Mouse (Mus musculus) CD4-positive helper T cell, adult 2 months (primary cell): ENCODE measurements at regions not wholly inside any gene's neighbourhood (a gene's known extent, or its start where the extent isn't known, plus 50 kb on each side); places are given as distances from the start of the nearest gene placed in this dataset.

Experiments
- DNase-seq: peaks from one replicate; pipeline ENCODE4 v3.0.0-alpha.2; 2012; ENCODE audit warnings: low read depth, missing footprints, low spot score

DNA sequence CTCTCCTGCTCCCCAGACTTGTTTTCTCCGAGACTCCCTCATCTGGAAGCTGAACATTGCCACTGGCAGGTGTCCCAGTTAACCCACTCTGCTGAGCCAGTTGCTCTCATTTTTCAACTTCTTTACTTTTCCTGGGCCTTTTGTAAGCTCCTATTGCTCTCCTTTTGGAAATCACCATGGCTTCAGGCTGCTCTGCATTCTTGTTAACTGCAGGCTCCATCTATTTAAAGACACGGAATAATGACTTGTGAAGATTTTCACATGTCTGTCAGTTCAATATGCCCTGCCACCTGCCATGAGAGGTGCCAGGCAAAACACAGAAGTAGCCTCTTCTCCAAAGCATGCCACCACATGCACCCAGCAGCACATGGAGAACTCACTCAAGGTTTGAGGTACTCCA lies 1009.9 kb downstream of the Car8 start:
- DNase-seq, result no peak

DNA sequence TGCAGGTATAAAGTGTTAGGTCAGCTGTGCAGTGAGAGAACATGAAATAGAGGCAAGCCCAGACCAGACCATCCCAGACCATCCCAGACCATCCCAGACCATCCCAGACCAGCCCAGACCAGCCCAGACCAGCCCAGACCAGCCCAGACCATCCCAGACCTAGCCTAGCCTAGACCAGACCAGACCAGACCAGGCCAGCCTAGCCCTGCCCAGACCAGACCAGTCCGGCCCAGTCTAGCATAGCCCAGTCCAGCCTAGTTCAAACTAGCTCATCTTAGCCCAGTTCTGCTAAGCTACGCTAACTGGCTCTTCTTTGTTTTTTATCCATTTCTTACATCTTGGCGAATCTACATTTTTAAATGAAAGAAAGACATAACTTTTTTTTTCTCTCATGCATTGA lies 1015.9 kb downstream of the Car8 start:
- DNase-seq, result no peak

DNA sequence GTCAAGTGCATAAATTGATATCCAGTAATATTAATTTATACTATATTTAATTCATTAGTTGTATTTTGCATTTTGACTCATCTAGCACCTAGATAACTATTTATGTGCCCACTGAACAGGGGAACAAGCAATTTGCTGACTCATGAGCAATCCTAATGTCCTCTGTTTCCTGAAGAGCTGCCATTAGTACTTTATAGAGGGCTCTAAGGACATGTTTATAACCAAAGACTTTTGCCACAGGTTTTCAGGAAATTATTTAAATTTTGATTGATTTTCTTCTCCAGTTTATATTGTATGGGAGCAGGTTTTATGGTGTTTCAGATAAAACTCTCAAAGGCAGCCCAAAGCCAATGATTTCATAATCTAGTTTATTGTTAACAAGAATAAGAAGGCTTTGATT lies 1018.4 kb downstream of the Car8 start:
- no peak for DNase-seq

DNA sequence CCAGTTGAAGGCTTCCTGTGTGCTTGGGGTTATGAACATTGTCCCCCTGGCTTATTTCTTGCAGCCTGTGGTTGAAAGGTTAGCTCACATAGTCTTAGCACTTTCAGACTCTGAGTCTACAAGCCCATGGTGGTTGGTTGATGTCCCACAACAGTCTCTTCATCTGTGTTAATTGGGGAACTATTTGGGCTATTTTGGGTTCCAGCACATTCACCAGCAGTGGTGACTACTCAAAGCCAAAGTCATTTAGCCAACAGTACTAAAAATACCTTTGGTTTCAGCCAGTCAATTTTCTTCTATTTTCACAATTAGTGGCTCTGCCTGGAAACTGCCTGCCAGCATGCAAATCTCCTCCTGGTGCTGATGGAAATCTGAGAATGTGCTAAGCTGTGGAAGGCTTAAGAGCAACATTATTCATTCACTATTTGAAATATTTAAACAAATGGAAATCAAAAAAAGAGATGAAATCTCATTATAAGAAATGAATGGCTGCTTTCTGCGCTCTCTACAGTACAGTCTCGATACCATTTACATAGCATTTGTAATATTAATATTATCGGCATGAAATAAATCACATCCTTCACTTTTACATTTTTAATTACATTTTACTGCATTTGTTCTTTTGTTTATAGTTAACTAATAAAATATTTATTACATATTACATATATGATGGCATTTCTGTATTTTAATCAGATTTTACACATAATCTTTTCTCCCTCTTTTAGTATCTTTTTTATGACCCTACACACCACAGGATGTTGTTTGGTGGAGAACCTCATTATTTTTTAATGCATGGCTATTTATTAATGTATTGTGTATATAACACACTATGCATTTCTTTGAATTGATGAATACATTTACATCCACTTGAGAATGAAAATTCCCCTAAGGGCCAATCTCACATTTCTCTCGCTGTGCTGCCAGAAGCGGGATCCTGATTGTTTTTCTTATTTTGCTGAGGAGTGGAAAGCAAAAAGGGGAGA lies 1023.5 kb downstream of the Car8 start:
- DNase-seq, result no peak

DNA sequence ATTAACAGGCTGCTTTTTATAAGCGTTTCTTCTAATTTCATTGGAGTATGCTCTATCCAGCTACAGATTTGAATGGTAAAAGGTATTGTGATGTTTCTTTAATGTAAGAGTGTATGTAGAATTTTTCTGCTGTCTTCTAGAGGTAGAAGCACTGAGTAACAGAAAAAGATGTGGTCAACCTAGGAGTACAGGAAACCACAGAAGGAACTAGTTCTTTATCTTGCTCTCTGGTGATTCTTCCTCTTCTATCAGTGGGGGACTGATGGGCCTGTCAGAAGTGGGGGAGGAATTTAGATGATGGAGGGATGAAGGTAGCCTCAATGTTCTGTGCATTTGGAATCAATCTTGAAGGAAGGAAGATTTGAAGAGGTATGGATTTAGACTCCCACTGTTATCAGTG lies 1031.9 kb downstream of the Car8 start:
- DNase-seq, result peak; percentile 10

DNA sequence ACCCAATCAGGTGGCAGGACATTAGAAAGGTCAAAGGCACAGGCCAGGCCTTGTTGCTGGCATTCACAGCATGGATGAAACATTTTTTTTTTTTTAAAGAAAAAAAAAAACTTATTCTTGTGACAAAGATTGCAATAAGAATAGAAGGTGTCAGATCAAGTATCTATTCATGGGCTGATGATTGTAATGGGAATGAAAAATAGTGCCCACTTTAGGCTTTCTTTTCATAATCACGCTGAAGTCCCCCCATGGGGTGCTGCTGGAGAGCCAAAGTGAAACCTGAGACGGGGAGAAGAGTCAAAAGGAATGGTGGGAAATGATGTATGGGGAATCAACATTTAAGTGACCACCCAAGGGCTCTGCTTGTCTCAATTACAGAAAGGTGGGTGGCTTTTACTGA lies 1037.0 kb downstream of the Car8 start:
- no peak for DNase-seq

DNA sequence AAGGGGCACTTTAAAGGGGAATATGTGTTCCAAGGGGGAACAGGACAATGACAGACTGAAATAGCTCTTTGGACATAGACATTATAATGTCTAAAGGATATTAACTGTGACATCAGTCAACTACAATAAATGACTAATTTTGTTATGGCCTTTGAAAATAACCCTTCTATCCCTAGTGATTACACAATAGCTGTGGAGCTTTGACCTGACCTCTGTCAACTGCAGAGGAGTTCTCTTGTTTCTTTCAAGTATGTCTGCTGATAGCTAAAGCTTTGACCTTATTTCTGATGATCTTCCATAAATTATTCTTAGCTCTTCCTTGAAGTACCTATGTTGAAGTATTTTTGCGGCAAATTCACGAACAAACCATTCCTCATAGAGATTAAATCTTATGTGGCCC lies 1038.9 kb downstream of the Car8 start:
- DNase-seq, result no peak

DNA sequence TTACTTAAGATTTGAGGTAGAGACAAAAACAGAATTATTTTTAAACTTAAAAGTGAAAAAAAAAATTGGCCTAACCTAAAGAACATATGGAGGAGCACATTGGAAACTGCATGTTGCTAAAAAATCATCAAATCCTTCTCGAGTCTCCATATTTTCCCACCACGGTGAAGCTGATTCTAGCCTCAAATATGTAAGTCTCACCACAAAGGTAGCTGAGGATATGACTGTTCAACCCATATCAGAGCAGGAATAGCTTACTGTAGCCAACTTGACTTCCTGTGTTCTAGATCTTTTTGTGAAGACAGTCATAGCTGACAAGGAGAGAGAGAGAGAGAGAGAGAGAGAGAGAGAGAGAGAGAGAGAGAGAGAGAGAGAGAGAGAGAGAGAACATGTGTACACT lies 1039.8 kb downstream of the Car8 start:
- peak; percentile 27 for DNase-seq

DNA sequence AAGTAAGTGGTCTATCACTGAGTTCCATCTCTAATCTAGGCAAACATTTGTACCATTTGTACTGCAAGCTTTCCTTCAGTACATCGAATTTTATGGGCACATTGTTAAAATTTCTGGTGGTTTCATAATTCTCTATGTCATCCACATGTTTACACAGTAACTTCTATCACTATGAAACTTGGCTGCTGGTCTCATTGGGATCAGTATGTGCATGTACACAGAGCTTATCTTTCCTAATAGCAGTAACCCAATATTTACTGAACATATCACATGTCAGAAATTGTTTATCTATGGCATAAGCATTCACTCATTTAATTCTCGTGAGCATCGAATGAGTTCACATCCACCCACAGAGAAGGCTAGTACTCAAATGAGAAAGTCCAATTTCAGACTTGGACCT lies 1042.3 kb downstream of the Car8 start:
- DNase-seq, result no peak

DNA sequence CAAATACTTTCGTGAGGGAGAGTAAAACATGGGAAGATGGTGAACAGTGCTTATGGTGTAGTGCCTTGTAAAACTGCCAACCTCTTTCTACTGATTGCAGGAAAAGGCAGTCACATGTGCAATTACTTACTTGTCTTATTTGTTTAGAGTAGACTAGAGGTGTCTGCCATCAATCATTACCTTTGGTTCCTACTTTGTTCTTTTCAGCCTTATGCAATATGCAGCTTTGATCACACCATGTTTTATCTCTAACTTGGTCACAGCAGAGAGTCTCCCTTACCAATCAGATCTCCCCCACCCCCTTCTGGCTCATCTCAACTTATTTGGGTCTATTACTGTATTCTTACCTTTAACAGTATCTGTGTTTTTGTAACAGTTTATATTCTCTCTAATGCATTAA lies 1043.2 kb downstream of the Car8 start:
- DNase-seq, result no peak

DNA sequence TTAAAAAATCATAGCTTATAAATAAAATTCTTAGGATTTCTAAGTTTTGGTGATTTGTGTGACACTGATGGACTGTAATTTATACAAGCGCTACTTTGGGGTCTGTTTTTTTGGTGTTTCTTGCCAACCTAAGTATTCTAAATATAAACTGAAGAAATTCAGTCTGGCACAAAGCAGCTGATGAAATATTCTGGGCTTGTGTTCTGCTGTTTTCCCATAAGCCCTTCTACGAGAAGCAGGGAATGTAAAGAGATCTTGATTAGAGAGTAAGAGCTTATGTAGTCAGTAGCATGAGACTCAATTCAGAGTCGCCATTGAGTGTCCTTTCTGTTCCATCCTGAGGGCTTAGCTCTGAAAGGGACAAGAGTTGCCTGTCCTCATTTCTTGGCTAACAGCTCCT lies 1046.9 kb downstream of the Car8 start:
- no peak for DNase-seq

DNA sequence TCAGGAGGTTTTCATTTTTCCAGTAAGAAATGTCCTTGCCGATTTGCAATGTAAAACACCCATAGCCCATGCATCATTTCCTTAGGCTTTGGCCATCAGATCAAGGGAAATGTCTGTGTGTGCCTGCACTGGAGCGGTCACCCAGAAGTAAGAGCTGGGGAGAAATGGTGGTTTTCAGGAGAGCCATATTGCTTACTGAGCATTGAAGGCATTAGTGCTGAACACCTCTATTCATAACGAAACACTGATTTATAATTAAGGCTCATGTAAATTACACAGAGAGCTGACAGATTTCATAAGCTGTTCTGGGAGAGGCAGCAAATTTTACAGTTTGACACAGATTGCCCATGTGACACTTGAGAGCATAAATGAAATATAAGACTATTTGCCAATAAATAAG lies 1047.6 kb downstream of the Car8 start:
- DNase-seq, result no peak

DNA sequence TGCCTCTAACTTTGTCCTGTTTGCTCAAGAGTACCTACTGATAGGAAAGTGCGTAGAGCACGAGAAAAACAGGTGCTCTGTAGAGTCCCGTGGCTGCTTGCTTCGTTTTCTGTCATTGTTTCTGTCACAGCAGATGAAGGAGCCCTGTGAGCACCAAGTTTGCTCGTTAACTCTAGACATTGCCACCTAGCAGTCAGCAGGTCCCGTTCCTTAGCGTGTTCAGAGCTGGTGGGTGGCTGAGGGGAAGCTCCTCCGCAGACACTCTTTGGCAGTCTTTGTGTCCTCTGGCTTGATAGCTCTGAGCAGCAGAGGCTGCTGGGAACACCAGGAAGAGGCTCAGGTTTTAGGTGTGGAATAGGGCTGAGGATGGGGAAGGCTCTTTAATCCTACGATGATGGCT lies 1063.8 kb downstream of the Car8 start:
- peak; percentile 4 for DNase-seq

DNA sequence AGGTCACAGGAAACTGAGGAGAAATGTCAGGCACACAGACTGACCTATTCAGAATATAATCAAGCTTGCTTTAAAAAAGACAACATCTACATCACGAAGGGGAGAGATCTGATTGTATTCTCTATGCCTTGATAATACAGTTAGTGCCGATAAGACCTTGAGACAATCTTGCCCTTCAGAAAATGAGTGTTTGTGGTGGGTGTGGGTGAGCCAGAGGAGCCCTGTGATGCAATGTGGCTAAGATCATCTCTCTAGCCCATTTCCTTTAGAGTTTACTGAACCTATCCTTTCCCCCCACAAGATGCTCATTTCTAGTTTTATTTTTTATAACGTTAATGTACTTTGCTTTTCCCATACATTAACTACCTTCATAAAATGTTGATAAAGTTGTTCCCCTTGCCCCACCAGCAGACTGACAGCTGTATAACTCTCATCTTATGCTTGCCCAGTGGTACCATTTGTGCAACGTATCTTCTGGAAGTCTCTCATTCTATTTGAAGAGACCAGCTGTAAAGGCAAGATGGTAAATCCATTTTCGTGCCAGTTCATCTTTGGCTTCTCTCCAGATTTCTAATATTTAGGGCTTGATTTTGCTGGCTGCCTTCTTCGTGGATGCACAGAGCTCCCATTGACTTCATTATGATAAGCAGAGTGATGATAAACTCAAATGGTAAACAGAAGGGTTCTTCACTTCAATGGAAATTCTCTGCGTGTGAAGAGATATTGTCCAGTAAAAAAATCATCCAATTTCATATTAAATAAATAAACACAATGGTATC lies 1066.1 kb downstream of the Car8 start:
- peak; percentile 6 for DNase-seq

DNA sequence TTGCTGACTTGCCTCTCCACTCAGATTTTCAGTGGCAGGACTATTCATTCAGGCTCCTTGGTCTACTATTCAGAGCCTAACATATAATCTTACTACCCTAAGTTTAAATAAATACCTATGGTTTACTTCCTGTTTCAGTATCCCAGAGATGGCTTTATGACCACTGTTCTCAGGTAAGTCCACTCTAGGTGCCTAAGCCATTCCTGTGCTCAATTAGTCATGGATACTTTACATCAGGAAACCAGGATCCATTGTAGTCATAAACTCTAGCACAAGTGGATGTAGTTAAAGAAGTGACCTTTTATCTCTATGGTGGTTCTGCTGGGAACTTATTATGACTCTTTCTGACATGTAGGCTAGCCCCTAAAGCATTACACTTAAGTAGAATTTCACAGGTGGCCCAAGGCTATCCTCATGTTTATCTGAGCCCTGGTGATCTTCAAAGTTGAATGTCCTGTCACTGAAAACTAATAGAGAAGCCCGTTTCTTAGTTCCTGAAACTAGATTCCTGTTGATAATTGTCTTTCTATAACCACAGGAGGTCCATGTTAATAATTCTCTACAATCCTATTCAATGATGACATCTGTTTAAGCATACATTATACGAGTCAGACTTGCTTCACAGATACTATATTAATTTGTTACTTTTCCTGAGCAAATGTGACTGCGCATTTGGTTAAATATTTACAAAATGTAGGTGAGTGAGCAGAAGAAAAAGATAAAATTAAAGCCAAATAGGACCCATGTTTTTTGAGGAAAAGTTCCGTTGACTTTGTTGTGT lies 1067.0 kb downstream of the Car8 start:
- no peak for DNase-seq

DNA sequence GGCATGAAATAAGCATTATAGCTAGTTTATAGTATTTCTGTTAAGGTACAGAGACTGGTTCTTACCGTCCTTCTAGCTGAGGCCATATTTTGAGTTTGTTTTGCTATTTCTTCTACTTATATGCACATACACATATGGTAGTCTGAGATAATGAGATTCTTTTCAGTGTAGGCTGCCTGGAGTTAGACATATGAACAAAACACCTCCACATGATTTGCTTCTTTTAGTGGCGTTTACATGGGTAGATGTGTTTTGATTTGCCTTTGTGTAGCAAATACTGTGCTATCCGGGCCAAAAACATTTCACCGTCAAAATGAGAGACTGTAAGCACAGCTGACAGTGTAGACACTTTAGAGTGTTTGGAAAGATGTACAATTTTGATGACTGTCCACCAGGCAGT lies 1077.4 kb downstream of the Car8 start:
- DNase-seq, result no peak

DNA sequence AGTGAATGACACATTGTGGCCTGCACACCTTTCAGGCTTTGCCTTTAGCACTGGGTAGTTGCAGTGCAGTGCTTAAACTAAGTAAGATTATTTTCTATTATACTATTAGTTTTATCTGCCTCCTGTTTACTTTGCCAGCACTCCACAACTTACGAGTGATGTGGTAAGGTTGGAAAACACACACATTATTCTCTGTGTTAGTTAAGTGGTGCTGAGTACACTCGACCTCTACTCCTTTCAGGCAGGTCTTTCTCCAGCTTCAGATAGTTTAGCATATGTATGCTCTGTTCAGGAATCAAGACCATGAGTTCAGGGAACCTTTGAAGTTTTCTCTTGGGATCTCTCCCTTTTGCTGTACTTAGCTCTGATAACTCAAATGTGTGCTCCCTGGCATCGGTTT lies 1081.0 kb downstream of the Car8 start:
- no peak for DNase-seq

DNA sequence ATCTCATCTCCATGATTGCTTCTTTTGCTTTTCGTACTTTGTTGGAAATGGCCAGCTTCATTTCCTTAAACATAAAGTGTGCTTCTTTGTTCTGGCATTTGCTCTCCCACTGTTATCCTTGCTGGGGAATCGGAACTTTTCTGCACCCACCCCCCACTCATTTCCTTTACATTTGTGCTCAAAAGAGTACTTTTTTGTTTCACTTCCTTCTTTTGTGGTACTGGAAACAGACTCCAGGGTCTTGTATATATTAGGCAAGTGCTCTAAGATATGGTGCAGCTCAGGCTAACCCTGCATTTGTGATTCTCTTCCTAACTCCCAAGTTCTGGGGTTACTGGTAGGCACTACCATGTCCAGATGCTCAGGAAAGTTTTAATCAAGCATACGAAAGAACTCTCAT lies 1084.6 kb downstream of the Car8 start:
- DNase-seq, result no peak

DNA sequence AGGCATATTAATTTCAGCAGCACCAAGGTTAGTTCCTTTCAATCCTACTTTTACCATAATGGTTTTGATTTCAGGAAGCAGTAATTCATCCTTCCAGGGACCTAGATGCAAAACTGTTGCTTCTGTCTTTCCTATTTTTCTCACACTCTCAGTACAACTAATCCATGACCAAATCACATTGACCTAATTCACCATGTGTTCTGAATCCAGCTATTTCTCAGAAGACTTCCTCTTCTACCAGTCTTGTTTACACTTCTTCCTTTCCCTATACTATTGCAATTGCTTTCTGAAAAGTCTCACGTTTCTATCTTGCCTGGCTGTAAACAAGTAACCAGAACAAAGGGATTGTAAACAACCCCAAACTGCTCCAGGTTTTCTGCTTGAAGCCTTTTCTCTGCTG lies 1085.0 kb downstream of the Car8 start:
- no peak for DNase-seq

DNA sequence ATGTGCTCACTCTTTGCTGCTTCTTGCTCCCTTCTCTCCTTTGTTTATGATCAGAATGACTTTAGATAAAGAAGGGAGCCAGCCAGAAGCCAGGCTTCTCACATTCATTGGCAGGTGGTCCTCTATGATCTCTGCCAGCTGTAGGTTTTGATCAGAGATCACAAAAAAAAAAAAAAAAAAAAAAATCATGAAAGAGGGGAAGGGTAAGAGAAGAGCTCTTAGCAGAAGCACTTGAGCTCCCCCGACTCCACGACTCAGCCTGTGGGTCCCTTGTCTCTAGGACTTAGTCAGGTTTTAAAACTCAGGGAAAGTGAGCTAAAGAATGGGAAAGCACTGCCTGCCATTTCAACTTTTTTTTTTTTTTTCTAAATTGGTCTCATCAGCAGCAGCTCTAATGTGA lies 1093.1 kb downstream of the Car8 start:
- no peak for DNase-seq

DNA sequence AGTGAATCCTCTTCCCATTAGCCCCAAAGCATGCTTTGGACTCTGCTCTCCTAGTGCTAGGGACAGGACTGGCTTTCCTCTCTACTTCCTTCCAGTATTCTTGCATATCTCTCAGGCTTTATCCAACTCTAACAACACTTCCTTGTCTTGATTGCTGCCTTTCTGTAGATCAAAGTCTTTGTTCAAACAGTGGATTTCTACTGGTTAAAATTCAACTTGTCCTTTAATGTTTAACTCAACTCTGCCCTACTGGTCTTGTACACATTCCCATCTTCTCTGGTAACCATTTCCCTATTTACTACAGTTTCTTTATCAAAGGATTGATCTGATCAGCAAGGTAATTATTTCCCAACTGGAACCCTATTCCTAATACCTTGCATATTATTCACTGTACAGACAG lies 1094.6 kb downstream of the Car8 start:
- no peak for DNase-seq

DNA sequence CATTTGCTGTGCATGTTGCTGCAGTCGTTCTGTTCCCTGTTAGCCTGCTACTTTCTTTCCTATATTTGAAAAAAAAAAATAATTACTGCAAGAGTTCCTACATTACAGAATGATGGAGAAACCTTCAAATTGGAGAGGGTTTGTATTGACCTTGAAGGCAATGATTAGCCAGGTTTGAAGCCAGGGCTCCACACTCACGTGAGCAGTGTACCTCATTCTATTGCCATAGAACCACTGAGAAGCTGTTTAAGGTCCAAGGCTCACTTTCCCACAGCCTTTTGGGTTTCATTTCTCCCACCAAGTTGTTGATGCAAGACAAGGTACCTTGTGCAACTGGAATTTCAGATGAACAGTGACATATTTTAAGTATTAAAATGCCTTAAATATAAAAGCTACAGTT lies 1095.2 kb downstream of the Car8 start:
- no peak for DNase-seq
